Mouse (Mus musculus) forebrain, postnatal 0 days (tissue): ENCODE measurements around the gene Ttc7. TPM values are rescaled to one million over a fixed set of nuclear protein-coding genes. Genes with fewer than 3 reads are reported as not detected.

Experiments
- ATAC-seq: fragments of 200-750 bp; cut with Nextera tagmentation; 2 replicates; pipeline ENCODE4 v1.8.0; 2017; ENCODE audit warnings: mild to moderate bottlenecking, moderate library complexity
- DNase-seq: peaks from one replicate; pipeline ENCODE4 v3.0.0-alpha.2; 2015
- H3K27ac ChIP-seq: fragments of 300-500 bp; sonication (generic); 2 replicates; pipeline ENCODE4 v1.5.1; 2014; ENCODE audit warnings: low read depth, mild to moderate bottlenecking, antibody characterized with exemption, low read length, moderate library complexity, mixed read lengths
- H3K27me3 ChIP-seq: fragments of 300-500 bp; sonication (generic); 2 replicates; pipeline ENCODE4 v1.6.1; 2014; ENCODE audit warnings: mild to moderate bottlenecking, low read length, mixed read lengths; ENCODE audit not compliant: insufficient read depth
- H3K36me3 ChIP-seq: fragments of 300-500 bp; sonication (generic); 2 replicates; pipeline ENCODE4 v1.6.1; 2014; ENCODE audit warnings: mild to moderate bottlenecking, moderate library complexity; ENCODE audit not compliant: insufficient read depth
- H3K4me1 ChIP-seq: fragments of 300-500 bp; sonication (generic); 2 replicates; pipeline ENCODE4 v1.6.1; 2014; ENCODE audit warnings: antibody characterized with exemption; ENCODE audit not compliant: insufficient read depth
- H3K4me2 ChIP-seq: fragments of 300-500 bp; sonication (generic); 2 replicates; pipeline ENCODE4 v1.6.1; 2014; ENCODE audit warnings: low read depth, mild to moderate bottlenecking, moderate library complexity
- H3K4me3 ChIP-seq: fragments of 300-500 bp; sonication (generic); 2 replicates; pipeline ENCODE4 v1.5.1; 2014; ENCODE audit warnings: low read depth, low read length, mixed read lengths
- H3K9ac ChIP-seq: fragments of 300-500 bp; sonication (generic); 2 replicates; pipeline ENCODE4 v1.6.1; 2014; ENCODE audit warnings: mild to moderate bottlenecking
- H3K9me3 ChIP-seq: fragments of 300-500 bp; sonication (generic); 2 replicates; pipeline ENCODE4 v1.6.1; 2016; ENCODE audit warnings: low read length
- CTCF ChIP-seq: sonication (generic); IDR thresholded peaks from 2 replicates; pipeline ENCODE4 v1.5.1; 2016; ENCODE audit warnings: antibody characterized with exemption, control low read depth, low read depth
- WGBS: fragments of 180-500 bp; shearing (Covaris S2); extraction: QIAGEN DNeasy Blood & Tissue Kit; methylation state at CpG from one replicate; pipeline ENCODE4 v1.1.7; 2014; 5-methylcytosine and 5-hydroxymethylcytosine counted together
- polyA plus RNA-seq: library from polyadenylated mRNA; unstranded; fragments of >200 nt; fragmentation: Nextera tagmentation; extraction: Ambion mirVana; gene quantifications from 2 replicates; pipeline ENCODE4 v1.2.1, GENCODE M21; 2015
- total RNA-seq: library from RNA; depleted of rRNA; stranded (reverse); fragments of >200 nt; gene quantifications from 2 replicates; pipeline ENCODE4 v1.2.3, GENCODE M21; 2014

Gene Ttc7
- total and polyA plus RNA-seq, 2 experiments from 2014 or later: 6.1 to 7.5 TPM

- no peak for TF ChIP-seq CTCF
- no peak overlapping the region for H3K27ac ChIP-seq
- H3K4me3 ChIP-seq: no peak overlapping the region
- H3K4me1 ChIP-seq: peaks cover 30% of the 10 kb centered on the region
- DNase-seq (no peak), ATAC-seq (no peak)
- no peak overlapping the region for H3K4me2 ChIP-seq
- H3K9me3 ChIP-seq: no peaks in the 10 kb centered on the region; the same call in 1 of the 2 replicates
- H3K27me3 ChIP-seq: no peaks in the 10 kb centered on the region
- H3K9ac ChIP-seq: no peak overlapping the region
- WGBS: 64% methylated on average over 15 of the region's 15 CpGs
- no peaks in the 10 kb centered on the region for H3K36me3 ChIP-seq
Observed at GRCm38 (mm10) chr17:87325501-87325900, 42.8 kb downstream of the Ttc7 start.

- WGBS: 18% methylated on average over 6 of the region's 6 CpGs
Observed at GRCm38 (mm10) chr17:87326987-87327386, 44.3 kb downstream of the Ttc7 start.

GRCm38 (mm10) chr17:87327645-87328044 is 45.0 kb downstream of the Ttc7 start:
- no peak overlapping the region for H3K4me3 ChIP-seq
- H3K9me3 ChIP-seq: no peaks in the 10 kb centered on the region
- peaks cover 50% of the 10 kb centered on the region for H3K4me1 ChIP-seq
- peak overlapping the region; percentile 50; the same call in 1 of the 2 replicates for H3K27ac ChIP-seq
- 60% methylated on average over 8 of the region's 8 CpGs for WGBS
- no peaks in the 10 kb centered on the region for H3K36me3 ChIP-seq
- no peaks in the 10 kb centered on the region for H3K27me3 ChIP-seq
- no peak overlapping the region for H3K4me2 ChIP-seq
- H3K9ac ChIP-seq: 0 out of 2 replicates have a peak overlapping the region, but pooled peaks have one; percentile 1
- ATAC-seq: no peak
- no peak for TF ChIP-seq CTCF
- no peak for DNase-seq

More at GRCm38 (mm10) chr17:87326987-87327386, 44.3 kb downstream of the Ttc7 start:
- Histone ChIP-seq H3K27ac (peak overlapping the region; percentile 50; the same call in 1 of the 2 replicates), H3K4me2 (no peak overlapping the region), H3K36me3 (no peaks in the 10 kb centered on the region), H3K27me3 (no peaks in the 10 kb centered on the region), H3K4me3 (no peak overlapping the region), H3K4me1 (peaks cover 44% of the 10 kb centered on the region), H3K9me3 (no peaks in the 10 kb centered on the region; the same call in 1 of the 2 replicates), H3K9ac (0 out of 2 replicates have a peak overlapping the region, but pooled peaks have one; percentile 1)
- ATAC-seq: peak; percentile 8
- TF ChIP-seq CTCF: no peak
- DNase-seq: peak; percentile 55

GRCm38 (mm10) chr17:87328177-87328768 is 45.6 kb downstream of the Ttc7 start:
- Histone ChIP-seq H3K4me2 (no peak overlapping the region), H3K27me3 (no peaks in the 10 kb centered on the region), H3K9me3 (no peaks in the 10 kb centered on the region), H3K36me3 (no peaks in the 10 kb centered on the region), H3K9ac (no peak overlapping the region), H3K4me3 (no peak overlapping the region), H3K27ac (peak overlapping the region; percentile 70), H3K4me1 (peaks cover 56% of the 10 kb centered on the region)
- DNase-seq (peak; percentile 66), ATAC-seq (no peak)
- TF ChIP-seq CTCF: no peak
- 44% methylated on average over 8 of the region's 9 CpGs for WGBS

GRCm38 (mm10) chr17:87329144-87329700 is 46.5 kb downstream of the Ttc7 start:
- Histone ChIP-seq H3K27ac (no peak overlapping the region), H3K4me2 (no peak overlapping the region), H3K9me3 (no peaks in the 10 kb centered on the region), H3K27me3 (no peaks in the 10 kb centered on the region), H3K4me1 (peaks cover 57% of the 10 kb centered on the region), H3K36me3 (no peaks in the 10 kb centered on the region), H3K4me3 (no peak overlapping the region), H3K9ac (no peak overlapping the region)
- WGBS: 90% methylated on average over 18 of the region's 18 CpGs
- DNase-seq (no peak), ATAC-seq (no peak)
- TF ChIP-seq CTCF: no peak

- Histone ChIP-seq H3K4me2 (peak overlapping the region; percentile 35), H3K27me3 (no peaks in the 10 kb centered on the region), H3K4me1 (peaks cover 57% of the 10 kb centered on the region), H3K9me3 (no peaks in the 10 kb centered on the region), H3K27ac (peak overlapping the region; percentile 88), H3K36me3 (no peaks in the 10 kb centered on the region), H3K4me3 (no peak overlapping the region), H3K9ac (peak overlapping the region; percentile 23)
- no peak for TF ChIP-seq CTCF
- peak; percentile 64 for ATAC-seq
- 34% methylated on average over 22 of the region's 22 CpGs for WGBS
- peak; percentile 73 for DNase-seq
Observed at GRCm38 (mm10) chr17:87330250-87330920, 47.7 kb downstream of the Ttc7 start.

- Histone ChIP-seq H3K4me1 (peaks cover 57% of the 10 kb centered on the region), H3K9me3 (no peaks in the 10 kb centered on the region), H3K9ac (peak overlapping the region; percentile 23), H3K4me3 (no peak overlapping the region), H3K36me3 (no peaks in the 10 kb centered on the region), H3K27ac (peak overlapping the region; percentile 88), H3K4me2 (peak overlapping the region; percentile 35), H3K27me3 (no peaks in the 10 kb centered on the region)
- TF ChIP-seq CTCF: no peak
- WGBS: under 1% methylated on average over 11 of the region's 11 CpGs
- ATAC-seq (peak; percentile 39), DNase-seq (no peak)
Observed at GRCm38 (mm10) chr17:87330921-87331291, 48.2 kb downstream of the Ttc7 start.
